Mouse (Mus musculus): ENCODE results near the gene Fgd3. TPM values are rescaled to one million over a fixed set of nuclear protein-coding genes. Genes with fewer than 3 reads are reported as not detected.

Gene Fgd3
- polyA plus RNA-seq, 1 experiment = 8.5 TPM

DNA sequence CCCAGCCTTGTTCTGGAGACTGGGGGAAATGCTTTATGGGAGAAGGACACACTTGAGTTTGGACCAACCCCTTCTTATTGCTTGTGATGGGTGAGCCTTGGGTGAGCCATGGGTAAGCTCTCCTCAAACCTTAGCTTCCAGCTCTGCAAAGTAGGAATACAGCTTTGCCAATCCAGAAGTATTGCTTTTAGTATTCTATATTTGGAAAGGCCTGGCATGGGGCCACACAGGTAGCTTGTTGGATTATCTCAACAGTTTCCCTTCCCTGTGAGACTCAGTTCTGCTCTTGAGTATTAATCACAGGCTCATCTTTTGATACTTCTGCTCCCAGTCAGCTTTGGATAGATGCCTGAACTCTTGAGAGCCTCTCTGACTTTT, 22.6 kb upstream of the Fgd3 start:
- TF ChIP-seq CTCF (IDR thresholded peaks at IDR 0.05; ENCODE audit: borderline replicate concordance, insufficient read depth, low read length) (no peak), POLR2A (IDR thresholded peaks at IDR 0.05; ENCODE audit: low read depth, low read length) (no peak)
- H3K27ac ChIP-seq (ENCODE audit: insufficient read depth, low read length) = no peak overlapping the region
- peak overlapping the region; percentile 77 for H3K4me3 ChIP-seq (ENCODE audit: insufficient read depth, low read length)
- H3K4me1 ChIP-seq (ENCODE audit: control insufficient read depth, insufficient read depth, low read length) = peaks cover 21% of the 10 kb centered on the region

- peak overlapping the region; percentile 77 for H3K4me3 ChIP-seq (ENCODE audit: insufficient read depth, low read length)
- TF ChIP-seq POLR2A (IDR thresholded peaks at IDR 0.05; ENCODE audit: low read depth, low read length) (no peak; the same call in none of the 2 replicates), CTCF (IDR thresholded peaks at IDR 0.05; ENCODE audit: borderline replicate concordance, insufficient read depth, low read length) (no peak)
- H3K4me1 ChIP-seq (ENCODE audit: control insufficient read depth, insufficient read depth, low read length) = peaks cover 21% of the 10 kb centered on the region
- peak overlapping the region; percentile 7; the same call in 1 of the 2 replicates for H3K27ac ChIP-seq (ENCODE audit: insufficient read depth, low read length)
Observed at GRCm38 (mm10) chr13:49341831-49342722, 22.0 kb upstream of the Fgd3 start.

GRCm38 (mm10) chr13:49341012-49341830, 21.1 kb upstream of the Fgd3 start, which contains the start of gene Bicd2:
TSS of gene Bicd2 (plus strand) at chr13:49341585.
- Histone ChIP-seq H3K4me3 (ENCODE audit: insufficient read depth, low read length) (peak within 1 kb of the TSS; percentile 77), H3K27ac (ENCODE audit: insufficient read depth, low read length) (peak within 1 kb of the TSS; percentile 8; the same call in 1 of the 2 replicates), H3K4me1 (ENCODE audit: control insufficient read depth, insufficient read depth, low read length) (peaks cover 21% of the 10 kb centered on the region)
- no peak for TF ChIP-seq CTCF (IDR thresholded peaks at IDR 0.05; ENCODE audit: borderline replicate concordance, insufficient read depth, low read length)
- TF ChIP-seq POLR2A (IDR thresholded peaks at IDR 0.05; ENCODE audit: low read depth, low read length) = peak; percentile 76

- TF ChIP-seq POLR2A (IDR thresholded peaks at IDR 0.05; ENCODE audit: low read depth, low read length) = no peak
- peak; percentile 62; the same call in 1 of the 2 replicates for TF ChIP-seq CTCF (IDR thresholded peaks at IDR 0.05; ENCODE audit: borderline replicate concordance, insufficient read depth, low read length)
- no peak overlapping the region for H3K4me3 ChIP-seq (ENCODE audit: insufficient read depth, low read length)
- peaks cover 1% of the 10 kb centered on the region; the same call in 1 of the 2 replicates for H3K4me1 ChIP-seq (ENCODE audit: control insufficient read depth, insufficient read depth, low read length)
- no peak overlapping the region for H3K27ac ChIP-seq (ENCODE audit: insufficient read depth, low read length)
Observed at GRCm38 (mm10) chr13:49338893-49339546, 18.9 kb upstream of the Fgd3 start.

DNA sequence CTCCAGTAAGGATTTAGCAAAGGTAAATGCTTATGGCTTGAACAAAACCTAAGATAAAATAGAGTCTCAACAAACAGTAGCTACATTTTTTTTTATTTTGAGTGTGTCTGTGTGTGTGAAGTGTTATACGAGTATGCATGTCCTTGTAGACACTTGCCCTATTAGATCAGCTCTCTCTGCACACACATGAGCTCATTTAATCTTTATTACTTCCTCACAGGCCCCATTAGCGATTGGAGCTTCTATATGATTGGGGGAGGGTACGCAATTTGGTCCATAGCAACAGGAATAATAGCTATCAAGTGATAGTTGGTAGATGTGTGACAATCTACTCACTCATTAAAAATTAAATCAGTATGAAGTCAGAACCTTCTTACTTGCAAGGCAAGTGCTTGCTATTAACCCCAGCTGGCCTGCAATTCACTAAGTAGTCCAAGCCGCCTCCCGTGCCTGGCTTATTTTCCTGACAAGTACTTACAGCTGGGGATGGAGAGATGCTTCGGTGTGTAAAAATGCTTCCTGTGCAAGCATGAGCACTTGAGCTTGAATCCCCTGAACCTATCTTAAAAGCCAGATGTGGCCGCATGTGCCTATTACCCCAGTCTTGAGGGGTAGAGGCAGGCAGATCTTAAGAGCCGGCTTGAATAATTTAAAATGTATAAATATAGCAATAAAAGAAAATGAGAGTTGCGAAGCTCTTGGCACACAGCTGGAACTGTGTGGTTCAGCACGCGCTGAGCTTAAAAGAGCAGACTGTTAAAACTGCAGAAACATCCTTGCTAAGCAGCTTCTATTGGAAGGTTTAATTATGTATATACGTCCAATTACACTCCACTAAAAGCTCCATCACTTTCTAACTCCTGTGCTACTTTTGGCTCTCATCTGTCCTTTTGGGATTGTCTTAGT, 15.2 kb upstream of the Fgd3 start:
- TF ChIP-seq CTCF (IDR thresholded peaks at IDR 0.05; ENCODE audit: borderline replicate concordance, insufficient read depth, low read length) = no peak
- TF ChIP-seq POLR2A (IDR thresholded peaks at IDR 0.05; ENCODE audit: low read depth, low read length) = no peak
- H3K27ac ChIP-seq (ENCODE audit: insufficient read depth, low read length) = no peak overlapping the region
- no peak overlapping the region for H3K4me3 ChIP-seq (ENCODE audit: insufficient read depth, low read length)
- no peaks in the 10 kb centered on the region for H3K4me1 ChIP-seq (ENCODE audit: control insufficient read depth, insufficient read depth, low read length)

DNA sequence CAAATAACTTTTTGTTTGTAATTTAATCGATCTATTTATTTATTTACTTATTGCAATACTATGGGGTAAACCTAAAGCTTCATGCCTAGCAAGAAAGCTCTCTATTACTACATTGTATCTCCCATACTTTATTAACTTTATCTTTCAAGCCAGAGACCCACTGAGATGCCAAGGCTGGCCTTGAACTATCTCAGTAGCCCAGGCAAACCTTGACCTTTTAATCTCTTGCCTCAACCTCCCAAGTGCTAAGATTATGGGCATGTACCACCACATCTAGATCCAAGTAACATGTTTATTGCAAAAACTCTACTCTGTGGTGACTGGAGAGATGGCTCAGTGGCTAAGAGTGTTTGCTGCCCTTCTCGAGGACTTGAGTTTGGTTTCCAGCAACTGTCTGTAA, 13.1 kb upstream of the Fgd3 start:
- H3K27ac ChIP-seq (ENCODE audit: insufficient read depth, low read length) = no peak overlapping the region
- no peak overlapping the region for H3K4me3 ChIP-seq (ENCODE audit: insufficient read depth, low read length)
- H3K4me1 ChIP-seq (ENCODE audit: control insufficient read depth, insufficient read depth, low read length) = no peaks in the 10 kb centered on the region
- TF ChIP-seq CTCF (IDR thresholded peaks at IDR 0.05; ENCODE audit: borderline replicate concordance, insufficient read depth, low read length) (no peak), POLR2A (IDR thresholded peaks at IDR 0.05; ENCODE audit: low read depth, low read length) (no peak)

DNA sequence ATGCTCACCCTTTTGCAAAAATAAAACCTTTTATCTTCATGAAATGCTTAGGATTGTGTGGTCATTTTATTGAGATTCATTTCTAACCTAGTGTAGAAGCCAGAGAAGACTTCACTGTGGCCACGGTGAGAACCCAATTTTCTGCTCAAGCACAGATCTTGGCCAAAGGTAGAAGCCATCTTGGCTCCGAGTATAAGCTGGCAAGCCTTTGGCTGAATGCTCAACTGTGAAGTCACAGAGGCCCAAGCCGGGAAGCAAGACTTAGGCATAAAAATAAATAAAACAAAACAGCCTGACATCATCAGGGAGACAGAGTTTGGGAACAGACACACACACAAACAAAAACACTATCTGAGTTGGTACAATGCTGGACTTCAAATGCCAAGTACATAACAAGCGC, 8.0 kb upstream of the Fgd3 start:
- Histone ChIP-seq H3K4me3 (ENCODE audit: insufficient read depth, low read length) (no peak overlapping the region), H3K4me1 (ENCODE audit: control insufficient read depth, insufficient read depth, low read length) (no peaks in the 10 kb centered on the region), H3K27ac (ENCODE audit: insufficient read depth, low read length) (no peak overlapping the region)
- no peak for TF ChIP-seq CTCF (IDR thresholded peaks at IDR 0.05; ENCODE audit: borderline replicate concordance, insufficient read depth, low read length)
- TF ChIP-seq POLR2A (IDR thresholded peaks at IDR 0.05; ENCODE audit: low read depth, low read length) = no peak

GRCm38 (mm10) chr13:49326246-49327206, 6.4 kb upstream of the Fgd3 start:
- Histone ChIP-seq H3K4me1 (ENCODE audit: control insufficient read depth, insufficient read depth, low read length) (no peaks in the 10 kb centered on the region; the same call in 1 of the 2 replicates), H3K4me3 (ENCODE audit: insufficient read depth, low read length) (no peak overlapping the region), H3K27ac (ENCODE audit: insufficient read depth, low read length) (no peak overlapping the region)
- no peak for TF ChIP-seq CTCF (IDR thresholded peaks at IDR 0.05; ENCODE audit: borderline replicate concordance, insufficient read depth, low read length)
- no peak for TF ChIP-seq POLR2A (IDR thresholded peaks at IDR 0.05; ENCODE audit: low read depth, low read length)
